In the genomic region with DNA sequence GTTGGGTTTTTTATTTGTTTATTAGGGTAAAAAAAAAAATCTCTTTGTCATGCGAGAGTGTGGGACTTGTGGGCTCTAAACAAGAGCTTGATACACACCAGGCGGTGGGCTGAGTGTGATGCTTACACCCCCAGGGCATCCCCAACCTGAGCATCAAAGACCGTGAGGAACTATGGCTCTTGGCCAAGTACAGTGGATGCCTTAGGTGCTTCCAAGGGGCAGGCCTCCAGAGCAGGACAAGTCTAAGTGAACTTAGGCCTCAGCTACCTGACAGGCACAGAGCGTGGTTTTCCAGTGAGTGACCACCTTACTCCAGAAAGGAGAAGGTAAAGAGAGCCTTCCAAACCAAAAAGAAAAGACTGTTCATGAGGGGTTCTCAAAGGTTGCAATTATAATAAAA, we compare ENCODE assay signal across 26 mouse cellular contexts. TPM values are rescaled to one million over a fixed set of nuclear protein-coding genes. Genes with fewer than 3 reads are reported as not detected.
DNase-seq lines count a peak whose midpoint lies in the region; ATAC-seq and TF ChIP-seq lines count a peak whose summit lies in the region.
"Had no signal": no experiment of that assay in that cellular context is flagged by ENCODE, and none has a peak within 500 bp of the region (broad histone marks: within the 10 kb centered on the region; RNA-seq: fewer than 3 reads in every experiment).

No protein-coding gene starts in this region.

- no peaks in the 10 kb centered on the region for H3K4me1 ChIP-seq in kidney, embryonic 14.5 days (ENCODE audit: control insufficient read depth, insufficient read depth, low read length)
- peaks cover 18% of the 10 kb centered on the region; the same call in 1 of the 2 replicates for H3K4me1 ChIP-seq in small intestine, adult 2 months (ENCODE audit: control insufficient read depth, insufficient read depth, insufficient read length, low read length)
- H3K4me1 ChIP-seq in limb, embryonic 10.5 days: peaks cover 7% of the 10 kb centered on the region
- H3K4me1 ChIP-seq: forebrain, embryonic 12.5 days had no signal

- no peak overlapping the region for H3K27ac ChIP-seq in kidney, embryonic 14.5 days (ENCODE audit: low read depth, low read length)
- peak overlapping the region; percentile 97 for H3K27ac ChIP-seq in small intestine, adult 2 months (ENCODE audit: insufficient read depth, low read depth, low read length)
- H3K27ac ChIP-seq in limb, embryonic 10.5 days: no peak overlapping the region
- H3K27ac ChIP-seq: embryonic facial prominence, embryonic 12.5 days; forebrain, embryonic 12.5 days had no signal

- no peak overlapping the region for H3K4me2 ChIP-seq in kidney, embryonic 14.5 days (replicated peaks; ENCODE audit: low read depth, low read length)
- H3K4me2 ChIP-seq: embryonic facial prominence, embryonic 12.5 days; forebrain, embryonic 12.5 days; heart, embryonic 12.5 days had no signal

- H3K9ac ChIP-seq in kidney, embryonic 14.5 days (ENCODE audit: low read depth, low read length): no peak overlapping the region
- H3K9ac ChIP-seq: embryonic facial prominence, embryonic 12.5 days; forebrain, embryonic 12.5 days; heart, embryonic 12.5 days had no signal

- no peaks in the 10 kb centered on the region for H3K27me3 ChIP-seq in kidney, embryonic 14.5 days (ENCODE audit: control insufficient read depth, insufficient read depth, low read length)
- no peaks in the 10 kb centered on the region for H3K27me3 ChIP-seq in small intestine, adult 2 months (ENCODE audit: control insufficient read depth, insufficient read depth, low read length)
- no peaks in the 10 kb centered on the region for H3K27me3 ChIP-seq in limb, embryonic 10.5 days (ENCODE audit: low read depth, poor library complexity, severe bottlenecking)
- H3K27me3 ChIP-seq: embryonic facial prominence, embryonic 12.5 days; forebrain, embryonic 12.5 days; heart, embryonic 12.5 days had no signal

- DNase-seq in kidney, adult 18-20 months: peak; percentile 51
- peak; percentile 37 for DNase-seq in kidney, postnatal 10 days
- no peak for DNase-seq in limb, embryonic 10.5 days (ENCODE audit: low spot score)
- no peak for DNase-seq in heart, adult 8-10 months (ENCODE audit: low spot score)
- DNase-seq: adrenal gland, postnatal 14 days; cerebellum, adult 11-12 months; cerebellum, adult 9-10 months; cerebellum, postnatal 25 days; gastrocnemius, postnatal 10 days; heart, adult 18-20 months had no signal

- no peak for TF ChIP-seq CTCF in small intestine, adult 2 months (IDR thresholded peaks at IDR 0.05; ENCODE audit: extremely low read depth, insufficient read length, insufficient replicate concordance, low read depth, low read length)

- ATAC-seq in kidney, embryonic 14.5 days (ENCODE audit: low FRiP score, low TSS enrichment): no peak
- 0 out of 2 replicates have a peak, but pooled peaks have one; percentile 25 for ATAC-seq in erythroid progenitor cell, adult 5-6 weeks (replicated peaks; ENCODE audit: low FRiP score, poor library complexity, severe bottlenecking)
- ATAC-seq: forebrain, embryonic 16.5 days had no signal

- WGBS in kidney, embryonic 14.5 days: 80% methylated on average over 4 of the region's 4 CpGs
- WGBS in small intestine, adult 2 months: 32% methylated on average over 4 of the region's 4 CpGs
- WGBS in limb, embryonic 10.5 days: 88% methylated on average over 4 of the region's 4 CpGs

- H3K9me3 ChIP-seq in kidney, embryonic 14.5 days (ENCODE audit: control insufficient read depth, low read length): no peaks in the 10 kb centered on the region
- H3K9me3 ChIP-seq in limb, embryonic 10.5 days (replicated peaks): no peaks in the 10 kb centered on the region
- H3K9me3 ChIP-seq: embryonic facial prominence, embryonic 12.5 days; forebrain, embryonic 12.5 days had no signal

- TF ChIP-seq POLR2A in small intestine, adult 2 months (IDR thresholded peaks at IDR 0.05; ENCODE audit: low read depth, low read length): no peak

- H3K36me3 ChIP-seq in kidney, embryonic 14.5 days (ENCODE audit: control insufficient read depth, insufficient read depth, low read length): no peaks in the 10 kb centered on the region
- no peaks in the 10 kb centered on the region for H3K36me3 ChIP-seq in small intestine, adult 2 months (ENCODE audit: control insufficient read depth, insufficient read depth, low read length)
- no peaks in the 10 kb centered on the region for H3K36me3 ChIP-seq in limb, embryonic 10.5 days
- H3K36me3 ChIP-seq: embryonic facial prominence, embryonic 12.5 days; forebrain, embryonic 12.5 days; heart, embryonic 12.5 days had no signal

- no peak overlapping the region for H3K4me3 ChIP-seq in kidney, embryonic 14.5 days (ENCODE audit: low read length)
- H3K4me3 ChIP-seq in small intestine, adult 2 months (ENCODE audit: low read depth, low read length): no peak overlapping the region
- H3K4me3 ChIP-seq in limb, embryonic 10.5 days: no peak overlapping the region
- H3K4me3 ChIP-seq: embryonic facial prominence, embryonic 12.5 days; forebrain, embryonic 12.5 days; heart, embryonic 12.5 days had no signal

RNA-seq across cellular contexts. Expression of a gene that starts 1.6 kb away (rescaled TPM):
- not detected in 2 replicates for polyA plus RNA-seq in kidney, embryonic 14.5 days (2014; fragmentation: Nextera tagmentation; extraction: Ambion mirVana)
- total RNA-seq in erythroid progenitor cell, adult 5-6 weeks (2015; ENCODE audit: low replicate concordance): not detected in 2 replicates
- total RNA-seq in erythroid progenitor cell, adult 5-6 weeks (2017; ENCODE audit: low replicate concordance): not detected in 2 replicates
- polyA plus RNA-seq in small intestine, adult 2 months (2012; rRNA removed): 30.9 and 73.0 TPM in 2 replicates
- polyA plus RNA-seq in limb, embryonic 10.5 days (2016; fragmentation: Nextera tagmentation; extraction: Ambion mirVana): not detected in 2 replicates
- under 1 TPM in 1 of 4 experiments, not detected in 3; 0.19 TPM for total RNA-seq in heart, adult 8-10 months (2022)
- total RNA-seq: adrenal gland, adult 18-20 months; heart, adult 18-20 months; heart, postnatal 25 days; MEL had no signal
- polyA plus RNA-seq: C2C12; cortical plate, adult 2 months; embryonic facial prominence, embryonic 12.5 days; forebrain, embryonic 12.5 days; forebrain, embryonic 16.5 days; frontal cortex, adult 2 months; heart, embryonic 12.5 days; heart, embryonic 16.5 days; hindbrain, embryonic 11.5 days had no signal

RNA-seq across cellular contexts. Expression of a gene that starts 11.3 kb away (rescaled TPM):
- polyA plus RNA-seq in kidney, embryonic 14.5 days (2014; fragmentation: Nextera tagmentation; extraction: Ambion mirVana): not detected in 2 replicates
- total RNA-seq in erythroid progenitor cell, adult 5-6 weeks (2015; ENCODE audit: low replicate concordance): not detected in 2 replicates
- total RNA-seq in erythroid progenitor cell, adult 5-6 weeks (2017; ENCODE audit: low replicate concordance): not detected in 2 replicates
- polyA plus RNA-seq in small intestine, adult 2 months (2012; rRNA removed): 0.70 TPM in 1 of 2 replicates, not detected in the other
- not detected in 2 replicates for polyA plus RNA-seq in limb, embryonic 10.5 days (2016; fragmentation: Nextera tagmentation; extraction: Ambion mirVana)
- total RNA-seq in heart, adult 8-10 months (2022): not detected
- total RNA-seq: gastrocnemius, postnatal 10 days; gastrocnemius, postnatal 4 days; heart, adult 18-20 months; heart, postnatal 25 days; MEL had no signal
- polyA plus RNA-seq: C2C12; embryonic facial prominence, embryonic 12.5 days; forebrain, embryonic 12.5 days; forebrain, embryonic 16.5 days; heart, embryonic 12.5 days; heart, embryonic 16.5 days; hindbrain, embryonic 11.5 days had no signal

RNA-seq across cellular contexts. Expression of a gene that starts 20.7 kb away (rescaled TPM):
- not detected in 2 replicates for polyA plus RNA-seq in kidney, embryonic 14.5 days (2014; fragmentation: Nextera tagmentation; extraction: Ambion mirVana)
- total RNA-seq in erythroid progenitor cell, adult 5-6 weeks (2015; ENCODE audit: low replicate concordance): not detected in 2 replicates
- not detected in 2 replicates for total RNA-seq in erythroid progenitor cell, adult 5-6 weeks (2017; ENCODE audit: low replicate concordance)
- 2.1 and 3.6 TPM in 2 replicates for polyA plus RNA-seq in small intestine, adult 2 months (2012; rRNA removed)
- polyA plus RNA-seq in limb, embryonic 10.5 days (2016; fragmentation: Nextera tagmentation; extraction: Ambion mirVana): not detected in 2 replicates
- total RNA-seq in heart, adult 8-10 months (2022): not detected
- total RNA-seq: gastrocnemius, postnatal 10 days; gastrocnemius, postnatal 4 days; heart, adult 18-20 months; heart, postnatal 25 days; MEL had no signal
- polyA plus RNA-seq: C2C12; cortical plate, adult 2 months; embryonic facial prominence, embryonic 12.5 days; forebrain, embryonic 12.5 days; forebrain, embryonic 16.5 days; frontal cortex, adult 2 months; heart, embryonic 12.5 days; heart, embryonic 16.5 days; hindbrain, embryonic 11.5 days had no signal

RNA-seq across cellular contexts. Expression of a gene that starts 37.2 kb away (rescaled TPM):
- polyA plus RNA-seq in kidney, embryonic 14.5 days (2014; fragmentation: Nextera tagmentation; extraction: Ambion mirVana): not detected in 2 replicates
- total RNA-seq in erythroid progenitor cell, adult 5-6 weeks (2015; ENCODE audit: low replicate concordance): not detected in 2 replicates
- not detected in 2 replicates for total RNA-seq in erythroid progenitor cell, adult 5-6 weeks (2017; ENCODE audit: low replicate concordance)
- polyA plus RNA-seq in small intestine, adult 2 months (2012; rRNA removed): not detected in 2 replicates
- not detected in 2 replicates for polyA plus RNA-seq in limb, embryonic 10.5 days (2016; fragmentation: Nextera tagmentation; extraction: Ambion mirVana)
- total RNA-seq in heart, adult 8-10 months (2022): not detected
- total RNA-seq: adrenal gland, adult 18-20 months; adrenal gland, postnatal 14 days; gastrocnemius, postnatal 10 days; gastrocnemius, postnatal 4 days; heart, adult 18-20 months; heart, postnatal 25 days; MEL had no signal
- polyA plus RNA-seq: C2C12; cortical plate, adult 2 months; embryonic facial prominence, embryonic 12.5 days; forebrain, embryonic 12.5 days; forebrain, embryonic 16.5 days; frontal cortex, adult 2 months; heart, embryonic 12.5 days; heart, embryonic 16.5 days; hindbrain, embryonic 11.5 days had no signal

Comparison
In these comparisons a context has a peak if more than half of its experiments do, and no peak if none do; other contexts are left out.
1. DNase-seq: peak in kidney, adult 18-20 months (single experiment) and kidney, postnatal 10 days (single experiment); none in limb, embryonic 10.5 days (single experiment) and heart, adult 8-10 months (single experiment).
2. RNA of a gene that starts 1.6 kb away (polyA plus RNA-seq): 30.9 to 73.0 TPM in small intestine, adult 2 months; not detected in kidney, embryonic 14.5 days and not detected in limb, embryonic 10.5 days; every median in the first group is over 10 times any median in the second.